Mouse (Mus musculus) heart, embryonic 13.5 days (tissue): Measurements from ENCODE around the gene Pla2g6. TPM values are rescaled to one million over a fixed set of nuclear protein-coding genes. Genes with fewer than 3 reads are reported as not detected.
A peak's percentile ranks its signal among the peaks of the same experiment; 100 is the strongest.

Experiments
- ATAC-seq: fragments of 200-750 bp; cut with Nextera tagmentation; 2 replicates; pipeline ENCODE4 v1.8.0; 2017; ENCODE audit warnings: moderate TSS enrichment; ENCODE audit not compliant: insufficient number of reproducible peaks, low FRiP score, low TSS enrichment; ENCODE audit errors: extremely low read depth
- H3K27ac ChIP-seq: fragments of 300-500 bp; sonication (generic); replicated peaks from 2 replicates; pipeline ENCODE4 v1.5.1; 2015; ENCODE audit warnings: moderate library complexity, mild to moderate bottlenecking, inconsistent platforms
- H3K27me3 ChIP-seq: fragments of 300-500 bp; sonication (generic); replicated peaks from 2 replicates; pipeline ENCODE4 v1.6.1; 2015; ENCODE audit warnings: mild to moderate bottlenecking, inconsistent platforms
- H3K36me3 ChIP-seq: fragments of 300-500 bp; sonication (generic); 2 replicates; pipeline ENCODE4 v1.6.1; 2015; ENCODE audit warnings: mild to moderate bottlenecking, inconsistent platforms
- H3K4me1 ChIP-seq: fragments of 300-500 bp; sonication (generic); 2 replicates; pipeline ENCODE4 v1.6.1; 2015; ENCODE audit warnings: inconsistent platforms
- H3K4me2 ChIP-seq: fragments of 300-500 bp; sonication (generic); 2 replicates; pipeline ENCODE4 v1.6.1; 2015; ENCODE audit warnings: inconsistent platforms, mild to moderate bottlenecking, moderate library complexity
- H3K4me3 ChIP-seq: fragments of 300-500 bp; sonication (generic); 2 replicates; pipeline ENCODE4 v1.5.1; 2015; ENCODE audit warnings: moderate library complexity, mild to moderate bottlenecking, inconsistent platforms
- H3K9ac ChIP-seq: fragments of 300-500 bp; sonication (generic); 2 replicates; pipeline ENCODE4 v1.6.1; 2015; ENCODE audit warnings: inconsistent platforms, mild to moderate bottlenecking, moderate library complexity
- H3K9me3 ChIP-seq: fragments of 300-500 bp; sonication (generic); 2 replicates; pipeline ENCODE4 v1.6.1; 2016; ENCODE audit warnings: inconsistent platforms
- WGBS: fragments of 180-500 bp; shearing (Covaris S2); methylation state at CpG from one replicate; pipeline ENCODE4 v1.1.7; 2015; ENCODE audit warnings: mixed read lengths; 5-methylcytosine and 5-hydroxymethylcytosine counted together
- polyA plus RNA-seq: library from polyadenylated mRNA; unstranded; fragments of >200 nt; fragmentation: Nextera tagmentation; extraction: Ambion mirVana; gene quantifications from 2 replicates; pipeline ENCODE4 v1.2.1, GENCODE M21; 2015

The Pla2g6 gene
- polyA plus RNA-seq = 12.2 and 12.7 TPM in 2 replicates

DNA sequence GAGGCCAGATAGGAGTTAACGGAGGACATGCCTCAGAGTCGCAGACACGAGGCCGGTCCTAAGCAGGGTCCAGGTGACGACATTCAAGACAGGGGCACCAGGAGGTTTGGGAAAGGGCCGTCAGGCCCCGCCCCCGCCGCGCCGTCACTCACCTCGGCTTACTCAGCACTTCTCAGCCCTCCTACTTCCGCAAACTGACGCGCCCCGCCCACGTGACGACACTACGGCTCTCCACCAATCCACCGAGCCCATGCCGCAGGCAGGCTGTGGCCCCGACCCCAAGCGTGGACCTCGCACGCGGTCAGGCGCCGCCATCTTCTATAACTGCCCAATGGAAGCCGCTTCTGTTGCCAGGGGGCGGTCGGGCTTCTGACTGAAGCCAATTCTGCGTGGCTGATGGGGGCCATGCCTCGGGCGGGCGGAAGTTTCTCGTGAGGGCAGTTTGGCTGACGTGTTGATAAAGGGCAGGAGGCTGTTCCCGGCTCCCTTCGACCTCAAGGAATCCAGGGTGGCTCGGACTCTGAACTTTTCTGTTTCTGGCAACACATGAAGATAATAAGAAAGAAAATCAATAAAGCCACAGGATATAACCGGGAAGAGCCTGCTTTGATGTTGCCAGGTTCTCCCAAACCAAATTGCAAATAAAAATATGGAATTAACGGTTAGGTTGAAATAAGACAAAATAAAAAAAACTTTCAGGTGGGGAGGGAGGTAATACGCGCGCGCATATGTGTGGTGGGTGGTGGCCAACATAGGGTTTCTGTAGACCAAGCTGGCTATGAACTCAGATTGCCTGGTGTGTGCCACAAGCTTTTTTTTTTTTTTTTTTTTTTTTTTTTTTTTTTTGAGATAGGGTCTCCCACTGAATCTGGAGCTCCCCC lies at the start of gene Pla2g6:
Gene Pla2g6 (minus strand): TSS at position 333 of the 881 bp plus-strand sequence.
- H3K4me3 ChIP-seq = peak within 1 kb of the TSS; percentile 63
- H3K9ac ChIP-seq = peak within 1 kb of the TSS; percentile 84
- H3K4me1 ChIP-seq = peaks cover 39% of the 10 kb centered on the region
- peak within 1 kb of the TSS; percentile 89 for H3K27ac ChIP-seq
- H3K9me3 ChIP-seq = no peaks in the 10 kb centered on the region
- WGBS = 4% methylated on average over 44 of the region's 46 CpGs
- peak within 1 kb of the TSS; percentile 79 for H3K4me2 ChIP-seq
- ATAC-seq = peak; percentile 93
- H3K27me3 ChIP-seq = no peaks in the 10 kb centered on the region
- H3K36me3 ChIP-seq = no peaks in the 10 kb centered on the region

GRCm38 (mm10) chr15:79377681-79378080 lies 49.5 kb upstream of the Pla2g6 start:
- Histone ChIP-seq H3K36me3 (peaks cover 58% of the 10 kb centered on the region), H3K27ac (peak overlapping the region; percentile 45; the same call in 1 of the 2 replicates)

DNA sequence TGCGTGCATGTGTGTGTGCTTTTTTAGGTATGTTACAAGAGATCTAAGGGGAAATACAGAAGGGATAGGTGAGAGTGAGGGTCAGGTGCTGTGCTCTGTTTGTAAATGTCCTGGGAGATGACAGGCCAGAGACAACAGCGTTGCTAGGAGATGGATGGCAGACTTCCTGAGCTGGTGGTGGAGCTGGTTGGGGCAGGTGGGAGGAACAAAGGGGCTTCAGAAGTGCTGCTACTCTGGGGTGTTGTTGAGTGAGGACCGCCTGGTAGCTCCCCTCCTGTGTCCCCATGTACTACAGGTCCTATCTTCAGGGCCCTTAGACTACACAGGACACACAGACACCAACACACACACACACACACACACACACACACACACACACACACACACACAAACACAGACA lies 46.6 kb upstream of the Pla2g6 start:
- no peaks in the 10 kb centered on the region for H3K27me3 ChIP-seq
- peaks cover 83% of the 10 kb centered on the region for H3K36me3 ChIP-seq
- H3K27ac ChIP-seq = no peak overlapping the region
- H3K9ac ChIP-seq = no peak overlapping the region
- no peak overlapping the region for H3K4me2 ChIP-seq
- no peak for ATAC-seq
- H3K4me1 ChIP-seq = peaks cover 27% of the 10 kb centered on the region
- no peaks in the 10 kb centered on the region for H3K9me3 ChIP-seq
- 60% methylated on average over 3 of the region's 3 CpGs for WGBS
- no peak overlapping the region for H3K4me3 ChIP-seq

More at GRCm38 (mm10) chr15:79377681-79378080, 49.5 kb upstream of the Pla2g6 start:
- 67% methylated on average over 6 of the region's 6 CpGs for WGBS
- peaks cover 49% of the 10 kb centered on the region for H3K4me1 ChIP-seq
- no peaks in the 10 kb centered on the region for H3K9me3 ChIP-seq
- H3K4me2 ChIP-seq = no peak overlapping the region
- peak overlapping the region; percentile 37; the same call in 1 of the 2 replicates for H3K9ac ChIP-seq
- ATAC-seq = no peak
- H3K27me3 ChIP-seq = no peaks in the 10 kb centered on the region
- no peak overlapping the region for H3K4me3 ChIP-seq

- Histone ChIP-seq H3K4me3 (no peak overlapping the region), H3K27ac (no peak overlapping the region), H3K9me3 (no peaks in the 10 kb centered on the region), H3K4me2 (no peak overlapping the region), H3K4me1 (peaks cover 27% of the 10 kb centered on the region), H3K27me3 (no peaks in the 10 kb centered on the region), H3K9ac (peak overlapping the region; percentile 48), H3K36me3 (peaks cover 94% of the 10 kb centered on the region)
- no peak for ATAC-seq
- 73% methylated on average over 7 of the region's 7 CpGs for WGBS
These were observed 42.2 kb upstream of the Pla2g6 start for GRCm38 (mm10) chr15:79370281-79370843.

DNA sequence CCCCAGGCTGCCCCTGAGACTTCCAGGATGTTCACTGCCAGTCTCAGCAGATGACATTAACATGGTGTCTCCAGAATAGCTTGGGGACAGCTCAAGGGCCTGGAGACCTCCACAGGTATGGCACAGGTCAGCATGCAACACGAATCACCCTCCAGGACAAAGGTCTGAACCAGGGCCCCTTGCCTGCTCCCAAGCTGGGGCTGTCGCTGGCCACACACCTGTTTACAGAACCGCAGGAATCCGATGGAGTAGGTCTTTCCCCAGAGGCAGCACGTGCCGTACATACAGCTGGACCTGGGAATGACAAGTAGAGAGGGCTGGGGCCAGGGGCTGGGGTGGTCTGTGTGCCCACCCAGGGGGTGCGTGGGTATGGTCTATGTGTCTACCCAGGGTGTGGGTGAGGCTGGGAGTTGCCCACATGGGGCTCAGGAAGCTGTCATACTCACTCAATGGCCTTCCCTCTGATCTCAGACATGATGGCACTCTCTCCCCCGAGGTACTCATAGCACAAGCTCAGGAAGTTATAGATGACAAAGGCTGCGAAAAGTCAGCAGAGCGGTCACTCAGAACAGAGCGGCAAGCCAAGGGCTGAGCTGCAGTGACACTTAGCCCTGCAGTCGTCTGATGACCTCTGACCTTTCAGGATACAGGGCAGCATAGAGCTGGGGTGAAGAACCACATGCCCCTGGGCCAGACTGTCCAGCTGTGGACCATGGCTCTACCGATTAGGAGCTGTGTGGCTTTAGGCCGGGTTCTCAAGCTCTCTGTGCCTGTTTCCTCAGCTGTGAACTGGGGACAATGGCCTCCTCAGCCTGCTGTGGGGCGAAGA lies 41.5 kb upstream of the Pla2g6 start:
- Histone ChIP-seq H3K27ac (peak overlapping the region; percentile 80; the same call in 1 of the 2 replicates), H3K9ac (peak overlapping the region; percentile 48; the same call in 1 of the 2 replicates), H3K4me3 (no peak overlapping the region), H3K4me2 (no peak overlapping the region), H3K9me3 (no peaks in the 10 kb centered on the region), H3K4me1 (peaks cover 27% of the 10 kb centered on the region), H3K27me3 (no peaks in the 10 kb centered on the region), H3K36me3 (peaks cover 94% of the 10 kb centered on the region)
- no peak for ATAC-seq
- WGBS = 72% methylated on average over 15 of the region's 15 CpGs

GRCm38 (mm10) chr15:79368861-79369440 lies 40.8 kb upstream of the Pla2g6 start:
- 66% methylated on average over 8 of the region's 8 CpGs for WGBS
- Histone ChIP-seq H3K9me3 (no peaks in the 10 kb centered on the region), H3K27me3 (no peaks in the 10 kb centered on the region), H3K4me1 (peaks cover 34% of the 10 kb centered on the region), H3K27ac (peak overlapping the region; percentile 80), H3K36me3 (peaks cover 96% of the 10 kb centered on the region), H3K4me3 (no peak overlapping the region), H3K9ac (0 out of 2 replicates have a peak overlapping the region, but pooled peaks have one; percentile 20), H3K4me2 (no peak overlapping the region)
- ATAC-seq = no peak

DNA sequence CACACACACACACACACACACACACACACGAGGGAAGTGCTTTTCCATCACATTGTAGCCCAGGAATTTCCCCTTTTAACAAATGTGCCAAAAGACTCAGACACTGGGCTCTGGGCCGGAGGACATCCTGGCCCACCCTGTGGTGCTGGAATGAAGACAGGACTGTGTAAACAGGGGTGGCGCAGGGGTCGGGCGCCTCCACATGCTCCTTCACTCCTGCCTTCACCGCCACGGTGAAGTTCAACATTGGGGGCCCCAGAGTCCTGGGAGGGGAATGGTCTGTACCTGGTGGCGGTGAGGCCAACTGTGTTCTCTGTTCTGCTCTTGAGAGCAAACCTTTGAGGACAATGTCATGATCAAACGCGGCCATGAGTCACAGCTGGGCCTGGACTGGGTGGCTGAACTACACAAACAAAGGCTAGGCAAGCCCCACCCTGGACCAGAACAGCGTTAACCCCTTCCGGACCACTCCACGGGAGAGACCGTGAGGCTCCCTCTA lies 40.2 kb upstream of the Pla2g6 start:
- no peak for ATAC-seq

DNA sequence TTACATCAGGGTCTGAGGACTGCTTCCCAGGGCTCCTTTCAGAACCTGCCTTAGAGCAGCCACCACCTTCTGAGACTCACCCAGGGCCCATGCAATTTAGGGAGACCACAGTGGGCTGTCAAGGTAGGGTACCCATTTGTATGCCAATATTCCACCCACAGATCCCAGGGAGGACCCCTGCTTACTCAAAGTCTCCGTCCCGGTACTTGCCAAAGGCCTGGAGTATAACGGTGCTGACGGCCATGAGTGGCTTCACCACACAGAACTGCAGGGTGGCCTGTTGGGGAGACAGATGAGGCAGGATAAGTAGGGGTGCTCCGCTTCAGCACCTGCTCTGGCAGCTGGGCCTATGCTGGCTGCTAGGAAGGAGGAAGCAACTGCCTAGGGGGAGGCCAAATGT lies 38.2 kb upstream of the Pla2g6 start:
- Histone ChIP-seq H3K4me3 (no peak overlapping the region), H3K27ac (no peak overlapping the region), H3K36me3 (peaks cover 96% of the 10 kb centered on the region), H3K9ac (no peak overlapping the region), H3K4me2 (no peak overlapping the region), H3K4me1 (peaks cover 47% of the 10 kb centered on the region), H3K9me3 (no peaks in the 10 kb centered on the region), H3K27me3 (no peaks in the 10 kb centered on the region)
- WGBS = 84% methylated on average over 5 of the region's 5 CpGs
- no peak for ATAC-seq

More for the DNA sequence above, 40.2 kb upstream of the Pla2g6 start:
- peaks cover 96% of the 10 kb centered on the region for H3K36me3 ChIP-seq
- no peaks in the 10 kb centered on the region for H3K27me3 ChIP-seq
- peak overlapping the region; percentile 2; the same call in 1 of the 2 replicates for H3K4me2 ChIP-seq
- peak overlapping the region; percentile 80 for H3K27ac ChIP-seq
- peaks cover 40% of the 10 kb centered on the region for H3K4me1 ChIP-seq
- 44% methylated on average over 14 of the region's 14 CpGs for WGBS
- H3K4me3 ChIP-seq = no peak overlapping the region
- H3K9ac ChIP-seq = peak overlapping the region; percentile 38; the same call in 1 of the 2 replicates
- H3K9me3 ChIP-seq = no peaks in the 10 kb centered on the region

DNA sequence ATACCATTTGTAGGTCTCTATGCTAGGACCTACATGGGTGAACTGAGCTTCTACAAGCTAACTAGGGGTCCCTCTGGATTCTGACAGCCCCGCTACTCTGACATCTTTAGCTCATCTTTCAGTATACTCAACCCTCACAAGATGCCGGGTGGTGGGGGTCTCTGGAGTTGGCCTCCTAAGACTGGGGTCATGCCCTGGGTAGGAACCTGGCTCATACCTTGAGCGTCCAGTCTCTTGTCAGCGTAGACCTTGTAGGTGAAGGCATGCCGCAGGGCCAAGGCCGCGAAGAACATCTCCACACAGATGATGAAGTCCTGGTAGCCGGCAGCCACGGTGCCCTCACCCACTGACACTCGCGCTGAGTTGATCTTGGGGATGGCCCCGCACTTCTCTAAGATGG lies 36.9 kb upstream of the Pla2g6 start:
- H3K9ac ChIP-seq = no peak overlapping the region
- H3K4me2 ChIP-seq = no peak overlapping the region
- no peaks in the 10 kb centered on the region for H3K9me3 ChIP-seq
- H3K27me3 ChIP-seq = no peaks in the 10 kb centered on the region
- H3K27ac ChIP-seq = no peak overlapping the region
- H3K4me1 ChIP-seq = peaks cover 57% of the 10 kb centered on the region
- ATAC-seq = no peak
- 93% methylated on average over 12 of the region's 12 CpGs for WGBS
- peaks cover 92% of the 10 kb centered on the region for H3K36me3 ChIP-seq
- no peak overlapping the region for H3K4me3 ChIP-seq

GRCm38 (mm10) chr15:79364120-79364519 lies 35.9 kb upstream of the Pla2g6 start:
- Histone ChIP-seq H3K9me3 (no peaks in the 10 kb centered on the region), H3K4me1 (peaks cover 57% of the 10 kb centered on the region), H3K27ac (peak overlapping the region; percentile 2; the same call in 1 of the 2 replicates), H3K36me3 (peaks cover 83% of the 10 kb centered on the region), H3K4me2 (no peak overlapping the region), H3K27me3 (no peaks in the 10 kb centered on the region), H3K4me3 (no peak overlapping the region), H3K9ac (peak overlapping the region; percentile 56)
- 56% methylated on average over 6 of the region's 6 CpGs for WGBS
- ATAC-seq = no peak
